Mouse (Mus musculus): ENCODE data around the gene Gp1bb. TPM values are rescaled to one million over a fixed set of nuclear protein-coding genes. Genes with fewer than 3 reads are reported as not detected.

Gp1bb gene
- total and polyA plus RNA-seq, 3 experiments, result 0.14 to 0.35 TPM; not detected in 1

- no peaks in the 10 kb centered on the region for H3K9me3 ChIP-seq (replicated peaks; ENCODE audit: insufficient read depth, low read length)
- peaks cover 0 to 2% of the 10 kb centered on the region in 2 experiments; a peak in 1 of 4 replicates for H3K36me3 ChIP-seq (ENCODE audit: control insufficient read depth in 1 of 2, insufficient read depth in 2 of 2, low read length in 2 of 2)
- H3K4me1 ChIP-seq (ENCODE audit: control insufficient read depth in 1 of 2, insufficient read depth in 2 of 2, low read length in 2 of 2), result peaks cover 2 to 16% of the 10 kb centered on the region in 2 experiments
- no peak overlapping the region for H3K27ac ChIP-seq (ENCODE audit: control insufficient read depth, low read depth, low read length)
- H3K9ac ChIP-seq (ENCODE audit: control insufficient read depth, low read depth, low read length, poor library complexity, severe bottlenecking), result no peak overlapping the region
- H3K79me2 ChIP-seq (ENCODE audit: control insufficient read depth, insufficient read depth, low read length, poor library complexity), result no peaks in the 10 kb centered on the region; the same call in 1 of the 2 replicates
- no peak overlapping the region for H3K4me3 ChIP-seq (ENCODE audit: control insufficient read depth in 1 of 2, insufficient read depth in 1 of 2, low read depth in 2 of 2, low read length in 2 of 2)
- H3K27me3 ChIP-seq (ENCODE audit: control insufficient read depth in 1 of 2, insufficient read depth in 2 of 2, low read length in 2 of 2), result no peaks in the 10 kb centered on the region
- no peak for DNase-seq (ENCODE audit: low read depth, low spot score)
- TF ChIP-seq ETS1 (IDR thresholded peaks at IDR 0.05; ENCODE audit: low read depth, low read length) (no peak), ZMIZ1 (IDR thresholded peaks at IDR 0.05; ENCODE audit: low read depth, low read length) (no peak), USF1 (IDR thresholded peaks at IDR 0.05; ENCODE audit: low read depth, low read length) (no peak), MYC (IDR thresholded peaks at IDR 0.05; ENCODE audit: low read depth, low read length) (no peak), BHLHE40 (IDR thresholded peaks at IDR 0.05; ENCODE audit: borderline replicate concordance, low read depth, low read length) (no peak), NELFE (IDR thresholded peaks at IDR 0.05; ENCODE audit: low read depth, low read length) (no peak), TCF12 (IDR thresholded peaks at IDR 0.05; ENCODE audit: low read depth, low read length) (no peak), EP300 (IDR thresholded peaks at IDR 0.05; ENCODE audit: low read depth in 1 of 2, low read length in 2 of 2) (no peak), ELF1 (IDR thresholded peaks at IDR 0.05; ENCODE audit: low read depth, low read length) (no peak), CHD2 (IDR thresholded peaks at IDR 0.05; ENCODE audit: low read length) (no peak), MXI1 (IDR thresholded peaks at IDR 0.05; ENCODE audit: low read depth, low read length) (no peak), E2F4 (IDR thresholded peaks at IDR 0.05; ENCODE audit: borderline replicate concordance, low read depth, low read length) (no peak), UBTF (IDR thresholded peaks at IDR 0.05; ENCODE audit: borderline replicate concordance, insufficient read depth, low read depth, low read length) (no peak), SIN3A (IDR thresholded peaks at IDR 0.05; ENCODE audit: low read length) (no peak), GABPA (IDR thresholded peaks at IDR 0.05; ENCODE audit: low read depth, low read length) (no peak), ZNF384 (IDR thresholded peaks at IDR 0.05; ENCODE audit: low read depth, low read length) (no peak), MAX (IDR thresholded peaks at IDR 0.05; ENCODE audit: low read length) (no peak), POLR2AphosphoS2 (IDR thresholded peaks at IDR 0.05; ENCODE audit: low read length) (no peak)
Observed at GRCm38 (mm10) chr16:18574196-18574595, 48.0 kb downstream of the Gp1bb start.

Other genes with a start within 250 kb of the Gp1bb start
- gene Txnrd2, start 196.0 kb downstream of the Gp1bb start, total RNA-seq (2012; rRNA removed), result 25.7 and 31.2 TPM in 2 replicates
- gene Txnrd2, start 196.0 kb downstream of the Gp1bb start, polyA plus RNA-seq (2012; ENCODE audit: insufficient read depth in 1 of 2, insufficient read length in 2 of 2, low read depth in 1 of 2, low replicate concordance in 2 of 2, missing spikeins in 1 of 2), result 10 to 100 TPM in 1 of 2 experiments, not detected in 1; 46.8 TPM
- gene Comt, start 195.6 kb downstream of the Gp1bb start, total RNA-seq (2012; rRNA removed), result 48.8 and 62.5 TPM in 2 replicates
- 10 to 100 TPM in 1 of 2 experiments, not detected in 1; 71.8 TPM for gene Comt, start 195.6 kb downstream of the Gp1bb start, polyA plus RNA-seq (2012; ENCODE audit: insufficient read depth in 1 of 2, insufficient read length in 2 of 2, low read depth in 1 of 2, low replicate concordance in 2 of 2, missing spikeins in 1 of 2)
- 31.4 and 37.9 TPM in 2 replicates for gene Gnb1l, start 123.7 kb downstream of the Gp1bb start, total RNA-seq (2012; rRNA removed)
- 10 to 100 TPM in 1 of 2 experiments, not detected in 1; 47.8 TPM for gene Gnb1l, start 123.7 kb downstream of the Gp1bb start, polyA plus RNA-seq (2012; ENCODE audit: insufficient read depth in 1 of 2, insufficient read length in 2 of 2, low read depth in 1 of 2, low replicate concordance in 2 of 2, missing spikeins in 1 of 2)
- gene Rtl10, start 123.5 kb downstream of the Gp1bb start, total RNA-seq (2012; rRNA removed), result 5.5 and 5.9 TPM in 2 replicates
- gene Rtl10, start 123.5 kb downstream of the Gp1bb start, polyA plus RNA-seq (2012; ENCODE audit: insufficient read depth in 1 of 2, insufficient read length in 2 of 2, low read depth in 1 of 2, low replicate concordance in 2 of 2, missing spikeins in 1 of 2), result 10 to 100 TPM in 1 of 2 experiments, not detected in 1; 13.3 TPM
- gene Tbx1, start 31.7 kb downstream of the Gp1bb start, total RNA-seq (2012; rRNA removed), result not detected in 2 replicates
- gene Tbx1, start 31.7 kb downstream of the Gp1bb start, polyA plus RNA-seq (2012; ENCODE audit: insufficient read depth in 1 of 2, insufficient read length in 2 of 2, low read depth in 1 of 2, low replicate concordance in 2 of 2, missing spikeins in 1 of 2), result not detected
- 1.5 and 1.6 TPM in 2 replicates for gene Gm49601, start 4.0 kb upstream of the Gp1bb start, total RNA-seq (2012; rRNA removed)
- 1 to 10 TPM in 1 of 2 experiments, not detected in 1; 4.6 TPM for gene Gm49601, start 4.0 kb upstream of the Gp1bb start, polyA plus RNA-seq (2012; ENCODE audit: insufficient read depth in 1 of 2, insufficient read length in 2 of 2, low read depth in 1 of 2, low replicate concordance in 2 of 2, missing spikeins in 1 of 2)
- 7.4 and 8.3 TPM in 2 replicates for gene Sept5, start 7.6 kb upstream of the Gp1bb start, total RNA-seq (2012; rRNA removed)
- 10 to 100 TPM in 1 of 2 experiments, not detected in 1; 29.3 TPM for gene Sept5, start 7.6 kb upstream of the Gp1bb start, polyA plus RNA-seq (2012; ENCODE audit: insufficient read depth in 1 of 2, insufficient read length in 2 of 2, low read depth in 1 of 2, low replicate concordance in 2 of 2, missing spikeins in 1 of 2)
- gene Cldn5, start 154.4 kb upstream of the Gp1bb start, total RNA-seq (2012; rRNA removed), result not detected in 2 replicates
- gene Cldn5, start 154.4 kb upstream of the Gp1bb start, polyA plus RNA-seq (2012; ENCODE audit: insufficient read depth in 1 of 2, insufficient read length in 2 of 2, low read depth in 1 of 2, low replicate concordance in 2 of 2, missing spikeins in 1 of 2), result not detected
- 37.3 and 41.9 TPM in 2 replicates for gene Ufd1, start 189.4 kb upstream of the Gp1bb start, total RNA-seq (2012; rRNA removed)
- 10 to 100 TPM in 1 of 2 experiments, not detected in 1; 67.8 TPM for gene Ufd1, start 189.4 kb upstream of the Gp1bb start, polyA plus RNA-seq (2012; ENCODE audit: insufficient read depth in 1 of 2, insufficient read length in 2 of 2, low read depth in 1 of 2, low replicate concordance in 2 of 2, missing spikeins in 1 of 2)
- gene Cdc45, start 189.6 kb upstream of the Gp1bb start, total RNA-seq (2012; rRNA removed), result 81.1 and 90.2 TPM in 2 replicates
- 10 to 100 TPM in 1 of 2 experiments, not detected in 1; 87.4 TPM for gene Cdc45, start 189.6 kb upstream of the Gp1bb start, polyA plus RNA-seq (2012; ENCODE audit: insufficient read depth in 1 of 2, insufficient read length in 2 of 2, low read depth in 1 of 2, low replicate concordance in 2 of 2, missing spikeins in 1 of 2)
- gene 2510002D24Rik, start 214.2 kb upstream of the Gp1bb start, total RNA-seq (2012; rRNA removed), result 19.9 and 25.3 TPM in 2 replicates
- gene 2510002D24Rik, start 214.2 kb upstream of the Gp1bb start, polyA plus RNA-seq (2012; ENCODE audit: insufficient read depth in 1 of 2, insufficient read length in 2 of 2, low read depth in 1 of 2, low replicate concordance in 2 of 2, missing spikeins in 1 of 2), result 10 to 100 TPM in 1 of 2 experiments, not detected in 1; 33.0 TPM
- gene Gm28539, start 214.2 kb upstream of the Gp1bb start, total RNA-seq (2012; rRNA removed), result 1.3 and 2.9 TPM in 2 replicates
- 10 to 100 TPM in 1 of 2 experiments, not detected in 1; 13.9 TPM for gene Gm28539, start 214.2 kb upstream of the Gp1bb start, polyA plus RNA-seq (2012; ENCODE audit: insufficient read depth in 1 of 2, insufficient read length in 2 of 2, low read depth in 1 of 2, low replicate concordance in 2 of 2, missing spikeins in 1 of 2)